Comparison of ENCODE assay signal across 23 mouse cellular contexts in the genomic region with DNA sequence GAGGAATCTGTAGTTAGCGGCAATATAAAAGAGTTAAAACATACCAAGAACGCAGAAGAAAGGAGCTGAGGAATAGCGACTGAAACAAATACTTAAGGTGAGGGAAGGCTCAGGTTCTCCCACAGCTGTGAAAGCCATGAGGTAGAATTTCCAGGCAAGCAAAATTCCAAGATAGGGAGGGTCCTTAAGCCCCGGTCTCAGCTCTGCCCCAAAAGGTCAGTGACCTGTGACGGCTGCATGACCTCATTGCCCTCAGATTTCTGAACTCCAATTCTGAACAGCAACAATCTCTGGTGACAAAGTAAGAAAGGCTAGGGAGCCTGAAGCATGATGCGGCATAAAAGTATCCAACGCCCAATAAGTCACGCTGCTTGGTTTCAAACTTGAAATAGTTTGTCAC. TPM values are rescaled to one million over a fixed set of nuclear protein-coding genes. Genes with fewer than 3 reads are reported as not detected.
DNase-seq lines count a peak whose midpoint lies in the region; ATAC-seq and TF ChIP-seq lines count a peak whose summit lies in the region.
"Had no signal": no experiment of that assay in that cellular context is flagged by ENCODE, and none has a peak within 500 bp of the region (broad histone marks: within the 10 kb centered on the region; RNA-seq: fewer than 3 reads in every experiment).

No protein-coding gene starts in this region.

- no peak for ATAC-seq in neural tube, embryonic 15.5 days (ENCODE audit: low FRiP score)

- no peak overlapping the region for H3K4me3 ChIP-seq in neural tube, embryonic 15.5 days (replicated peaks)
- no peak overlapping the region for H3K4me3 ChIP-seq in limb, embryonic 10.5 days
- no peak overlapping the region for H3K4me3 ChIP-seq in thymus, adult 2 months (ENCODE audit: control insufficient read depth, insufficient read depth, low read length)
- H3K4me3 ChIP-seq: embryonic facial prominence, embryonic 12.5 days; forebrain, embryonic 12.5 days; hindbrain, embryonic 15.5 days; liver, embryonic 13.5 days; neural tube, embryonic 13.5 days; stomach, embryonic 15.5 days had no signal

- no peak overlapping the region for H3K27ac ChIP-seq in neural tube, embryonic 15.5 days (replicated peaks)
- peak overlapping the region; percentile 8; the same call in 1 of the 2 replicates for H3K27ac ChIP-seq in limb, embryonic 10.5 days
- H3K27ac ChIP-seq in thymus, adult 2 months (ENCODE audit: control insufficient read depth, insufficient read depth, low read length): no peak overlapping the region
- H3K27ac ChIP-seq: embryonic facial prominence, embryonic 12.5 days; forebrain, embryonic 12.5 days; hindbrain, embryonic 15.5 days; liver, embryonic 13.5 days; neural tube, embryonic 13.5 days; stomach, embryonic 15.5 days had no signal

- H3K4me1 ChIP-seq in neural tube, embryonic 15.5 days: no peaks in the 10 kb centered on the region
- peaks cover 10% of the 10 kb centered on the region for H3K4me1 ChIP-seq in limb, embryonic 10.5 days
- no peaks in the 10 kb centered on the region; the same call in 1 of the 2 replicates for H3K4me1 ChIP-seq in thymus, adult 2 months (replicated peaks; ENCODE audit: control insufficient read depth, insufficient read depth, low read length)
- H3K4me1 ChIP-seq: embryonic facial prominence, embryonic 12.5 days; forebrain, embryonic 12.5 days; hindbrain, embryonic 15.5 days; neural tube, embryonic 13.5 days; stomach, embryonic 15.5 days had no signal

- no peaks in the 10 kb centered on the region for H3K27me3 ChIP-seq in neural tube, embryonic 15.5 days (replicated peaks)
- H3K27me3 ChIP-seq in limb, embryonic 10.5 days (ENCODE audit: low read depth, poor library complexity, severe bottlenecking): no peaks in the 10 kb centered on the region
- H3K27me3 ChIP-seq in thymus, adult 2 months (ENCODE audit: control insufficient read depth, insufficient read depth, low read length): no peaks in the 10 kb centered on the region
- H3K27me3 ChIP-seq: embryonic facial prominence, embryonic 12.5 days; forebrain, embryonic 12.5 days; hindbrain, embryonic 15.5 days; liver, embryonic 13.5 days; neural tube, embryonic 13.5 days; stomach, embryonic 15.5 days had no signal

- TF ChIP-seq CTCF in thymus, adult 2 months (IDR thresholded peaks at IDR 0.05; ENCODE audit: borderline replicate concordance, control insufficient read depth, extremely low read depth, insufficient read depth, low read length, poor library complexity): no peak

- no peak overlapping the region for H3K9ac ChIP-seq in neural tube, embryonic 15.5 days (replicated peaks)
- H3K9ac ChIP-seq: embryonic facial prominence, embryonic 12.5 days; forebrain, embryonic 12.5 days; hindbrain, embryonic 15.5 days; liver, embryonic 13.5 days; neural tube, embryonic 13.5 days; stomach, embryonic 15.5 days had no signal

- TF ChIP-seq POLR2A in thymus, adult 2 months (IDR thresholded peaks at IDR 0.05; ENCODE audit: control insufficient read depth, extremely low read depth, insufficient read depth, low read length, poor library complexity): no peak

- no peaks in the 10 kb centered on the region for H3K36me3 ChIP-seq in neural tube, embryonic 15.5 days
- H3K36me3 ChIP-seq in limb, embryonic 10.5 days: no peaks in the 10 kb centered on the region
- H3K36me3 ChIP-seq in thymus, adult 2 months (ENCODE audit: control insufficient read depth, insufficient read depth, low read length): peaks cover 33% of the 10 kb centered on the region
- H3K36me3 ChIP-seq: embryonic facial prominence, embryonic 12.5 days; forebrain, embryonic 12.5 days; hindbrain, embryonic 15.5 days; liver, embryonic 13.5 days; neural tube, embryonic 13.5 days; stomach, embryonic 15.5 days had no signal

- DNase-seq in neural tube, embryonic 10.5 days (ENCODE audit: extremely low spot score, low spot score): peak; percentile 30
- peak; percentile 65 for DNase-seq in embryo, embryonic 10.5 days (ENCODE audit: low spot score)
- no peak for DNase-seq in limb, embryonic 10.5 days (ENCODE audit: low spot score)
- DNase-seq in yolk sac, embryonic 10.5 days (ENCODE audit: low spot score): peak; percentile 78
- DNase-seq in adrenal gland, postnatal 36 days: no peak
- no peak for DNase-seq in thymus, adult 2 months
- DNase-seq: adrenal gland, postnatal 25 days; cerebellum, adult 11-12 months; cerebellum, postnatal 25 days; gastrocnemius, postnatal 36 days; kidney, adult 8-10 months; kidney, postnatal 36 days; left cerebral cortex, postnatal 4 days; liver, embryonic 13.5 days; lung, adult 2 months; lung, postnatal 14 days; midbrain, embryonic 14.5 days had no signal

- H3K9me3 ChIP-seq in neural tube, embryonic 15.5 days (replicated peaks): no peaks in the 10 kb centered on the region
- H3K9me3 ChIP-seq in limb, embryonic 10.5 days (replicated peaks): no peaks in the 10 kb centered on the region
- H3K9me3 ChIP-seq: embryonic facial prominence, embryonic 12.5 days; forebrain, embryonic 12.5 days; hindbrain, embryonic 15.5 days; liver, embryonic 13.5 days; neural tube, embryonic 13.5 days; stomach, embryonic 15.5 days had no signal

- no peak overlapping the region for H3K4me2 ChIP-seq in neural tube, embryonic 15.5 days
- H3K4me2 ChIP-seq: embryonic facial prominence, embryonic 12.5 days; forebrain, embryonic 12.5 days; hindbrain, embryonic 15.5 days; liver, embryonic 13.5 days; neural tube, embryonic 13.5 days; stomach, embryonic 15.5 days had no signal

- 73% methylated on average over 8 of the region's 8 CpGs for WGBS in neural tube, embryonic 15.5 days
- WGBS in limb, embryonic 10.5 days: 60% methylated on average over 8 of the region's 8 CpGs
- 95% methylated on average over 8 of the region's 8 CpGs for WGBS in thymus, adult 2 months

RNA-seq across cellular contexts. Expression of a gene that starts 33.7 kb away (rescaled TPM):
- polyA plus RNA-seq in neural tube, embryonic 15.5 days (2015; fragmentation: Nextera tagmentation; extraction: Ambion mirVana): 9.0 and 13.2 TPM in 2 replicates
- polyA plus RNA-seq in limb, embryonic 10.5 days (2016; fragmentation: Nextera tagmentation; extraction: Ambion mirVana): 3.7 and 3.8 TPM in 2 replicates
- 10 to 100 TPM; 38.2 to 47.8 TPM for total RNA-seq in adrenal gland, postnatal 36 days (2021)
- polyA plus RNA-seq in thymus, adult 2 months (2012; rRNA removed): 60.3 and 61.8 TPM in 2 replicates

Comparison
In these comparisons a context has a peak if more than half of its experiments do, and no peak if none do; other contexts are left out.
1. DNase-seq: peak in neural tube, embryonic 10.5 days (single experiment), embryo, embryonic 10.5 days (single experiment) and yolk sac, embryonic 10.5 days (single experiment); none in limb, embryonic 10.5 days (single experiment), adrenal gland, postnatal 36 days (0 of 2) and thymus, adult 2 months (single experiment).